Mouse (Mus musculus): ENCODE data around the gene Tsc22d3.

Gene Tsc22d3

DNA sequence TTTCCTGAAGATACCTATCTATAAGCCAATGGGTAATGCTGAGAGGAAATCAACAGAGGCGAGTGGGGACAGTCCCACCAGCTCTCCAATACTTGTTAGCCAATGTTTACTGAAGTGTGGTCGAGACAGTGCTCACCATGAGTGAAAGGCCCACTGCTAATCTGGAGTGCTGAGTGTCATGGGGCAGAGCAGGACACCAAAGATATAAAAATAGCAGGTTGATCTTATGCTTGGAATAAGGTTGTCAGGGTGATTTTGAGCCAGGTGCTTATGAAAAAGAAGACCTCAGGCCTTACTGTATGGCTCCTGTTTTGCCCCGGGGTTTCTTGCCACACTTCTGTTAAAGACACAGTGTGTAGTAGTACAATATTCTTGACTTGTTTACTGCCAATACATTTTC lies 20.0 kb downstream of the Tsc22d3 start:
- Histone ChIP-seq H3K27me3 (ENCODE audit: control insufficient read depth, insufficient read depth, low read length, poor library complexity, severe bottlenecking) (no peaks in the 10 kb centered on the region), H3K36me3 (ENCODE audit: control insufficient read depth, insufficient read depth, low read length, poor library complexity, severe bottlenecking) (0 out of 2 replicates have a peak, but pooled peaks cover 2% of the 10 kb centered on the region)
- DNase-seq (ENCODE audit: low read depth, low spot score) = peak; percentile 38

DNA sequence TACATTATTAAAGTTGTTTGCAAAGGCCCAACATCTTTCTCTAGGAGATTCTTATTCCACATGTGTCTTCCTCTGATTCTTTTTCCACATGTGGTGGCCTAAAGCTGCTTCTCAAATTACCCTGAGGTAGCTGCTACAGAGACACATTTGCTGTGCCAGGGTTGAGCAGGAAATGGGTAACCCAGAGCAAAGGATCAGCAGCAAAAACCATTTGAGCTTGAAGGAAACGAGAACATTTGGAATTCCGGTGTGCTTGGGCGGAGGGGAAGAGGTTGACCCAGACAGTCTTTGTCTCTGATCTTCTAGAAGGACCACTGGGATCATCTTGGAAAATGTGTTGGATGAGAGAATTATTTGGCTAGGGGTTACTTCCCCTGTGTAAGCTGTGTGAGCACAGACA lies 24.8 kb downstream of the Tsc22d3 start:
- Histone ChIP-seq H3K27me3 (ENCODE audit: control insufficient read depth, insufficient read depth, low read length, poor library complexity, severe bottlenecking) (no peaks in the 10 kb centered on the region), H3K36me3 (ENCODE audit: control insufficient read depth, insufficient read depth, low read length, poor library complexity, severe bottlenecking) (0 out of 2 replicates have a peak, but pooled peaks cover 2% of the 10 kb centered on the region)
- no peak for DNase-seq (ENCODE audit: low read depth, low spot score)

DNA sequence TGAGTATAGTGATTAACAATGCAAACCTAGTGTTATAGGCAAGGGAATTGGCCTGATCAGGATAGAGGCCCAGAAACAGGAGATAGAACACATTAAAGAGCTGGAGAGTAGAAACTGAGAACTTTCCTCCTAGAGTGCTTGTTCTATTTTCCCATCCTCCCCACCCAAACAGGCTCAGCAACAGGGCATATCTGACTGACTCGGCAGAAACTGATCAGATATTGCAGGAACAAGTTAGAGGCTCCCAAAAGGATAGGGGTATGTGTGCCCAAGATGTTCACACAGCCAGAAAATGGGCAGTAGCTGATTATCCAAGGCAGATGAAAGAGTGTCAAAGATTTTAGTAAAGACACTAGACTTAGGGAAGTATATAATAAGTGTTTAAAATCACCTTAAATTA lies 25.3 kb downstream of the Tsc22d3 start:
- Histone ChIP-seq H3K36me3 (ENCODE audit: control insufficient read depth, insufficient read depth, low read length, poor library complexity, severe bottlenecking) (0 out of 2 replicates have a peak, but pooled peaks cover 2% of the 10 kb centered on the region), H3K27me3 (ENCODE audit: control insufficient read depth, insufficient read depth, low read length, poor library complexity, severe bottlenecking) (no peaks in the 10 kb centered on the region)
- no peak for DNase-seq (ENCODE audit: low read depth, low spot score)

DNA sequence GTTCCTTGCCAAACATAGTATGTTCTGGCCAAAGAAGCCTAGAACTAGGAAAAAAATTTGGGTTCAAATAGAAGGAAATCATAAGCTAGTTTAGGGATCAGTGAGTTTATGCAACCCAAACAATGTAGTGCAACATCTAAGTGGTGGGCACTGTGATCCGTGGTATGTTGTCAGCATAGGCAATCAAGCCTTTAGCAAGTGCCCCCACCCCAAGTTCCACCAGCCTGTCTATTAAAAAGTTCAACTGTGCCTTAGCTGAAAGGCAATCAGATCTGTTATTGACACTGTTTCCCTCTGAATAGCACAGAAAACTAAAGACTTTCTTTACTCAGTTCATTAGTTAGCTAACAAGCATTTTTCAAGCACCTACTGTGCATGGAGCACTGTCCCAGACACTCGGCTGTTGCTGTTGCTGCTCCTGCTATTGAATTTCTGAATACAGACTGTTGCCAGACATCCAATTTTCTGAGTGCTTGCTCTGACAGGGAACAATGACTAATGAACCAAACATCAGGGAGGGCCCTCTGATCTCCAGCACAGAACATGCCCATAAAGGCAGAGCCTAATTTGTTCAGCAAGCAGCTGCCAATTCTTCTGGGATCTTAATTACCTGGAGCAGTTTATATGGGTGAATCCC lies 27.6 kb downstream of the Tsc22d3 start:
- DNase-seq (ENCODE audit: low read depth, low spot score) = no peak
- Histone ChIP-seq H3K27me3 (ENCODE audit: control insufficient read depth, insufficient read depth, low read length, poor library complexity, severe bottlenecking) (no peaks in the 10 kb centered on the region), H3K36me3 (ENCODE audit: control insufficient read depth, insufficient read depth, low read length, poor library complexity, severe bottlenecking) (0 out of 2 replicates have a peak, but pooled peaks cover 2% of the 10 kb centered on the region)

DNA sequence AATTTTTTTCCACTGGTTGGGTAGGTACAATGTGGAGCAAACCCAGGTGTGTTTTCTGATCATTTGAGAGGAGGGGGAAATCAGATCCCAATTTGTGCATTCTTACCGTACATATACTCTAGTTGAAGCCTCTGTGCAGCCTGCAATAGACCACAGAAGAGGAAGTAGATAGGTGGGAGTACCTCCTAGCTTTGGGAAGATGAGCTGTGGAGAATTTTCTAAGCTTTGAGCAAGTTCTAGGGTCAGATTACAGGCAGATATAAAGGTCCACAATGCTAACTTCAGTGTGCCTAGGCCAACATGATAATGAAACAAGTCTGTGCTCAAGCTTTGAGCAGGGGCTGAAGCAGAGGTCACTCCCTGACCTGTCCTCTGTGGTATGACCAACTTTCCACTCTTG lies 30.9 kb downstream of the Tsc22d3 start:
- Histone ChIP-seq H3K27me3 (ENCODE audit: control insufficient read depth, insufficient read depth, low read length, poor library complexity, severe bottlenecking) (no peaks in the 10 kb centered on the region), H3K36me3 (ENCODE audit: control insufficient read depth, insufficient read depth, low read length, poor library complexity, severe bottlenecking) (0 out of 2 replicates have a peak, but pooled peaks cover 1% of the 10 kb centered on the region)
- no peak for DNase-seq (ENCODE audit: low read depth, low spot score)

DNA sequence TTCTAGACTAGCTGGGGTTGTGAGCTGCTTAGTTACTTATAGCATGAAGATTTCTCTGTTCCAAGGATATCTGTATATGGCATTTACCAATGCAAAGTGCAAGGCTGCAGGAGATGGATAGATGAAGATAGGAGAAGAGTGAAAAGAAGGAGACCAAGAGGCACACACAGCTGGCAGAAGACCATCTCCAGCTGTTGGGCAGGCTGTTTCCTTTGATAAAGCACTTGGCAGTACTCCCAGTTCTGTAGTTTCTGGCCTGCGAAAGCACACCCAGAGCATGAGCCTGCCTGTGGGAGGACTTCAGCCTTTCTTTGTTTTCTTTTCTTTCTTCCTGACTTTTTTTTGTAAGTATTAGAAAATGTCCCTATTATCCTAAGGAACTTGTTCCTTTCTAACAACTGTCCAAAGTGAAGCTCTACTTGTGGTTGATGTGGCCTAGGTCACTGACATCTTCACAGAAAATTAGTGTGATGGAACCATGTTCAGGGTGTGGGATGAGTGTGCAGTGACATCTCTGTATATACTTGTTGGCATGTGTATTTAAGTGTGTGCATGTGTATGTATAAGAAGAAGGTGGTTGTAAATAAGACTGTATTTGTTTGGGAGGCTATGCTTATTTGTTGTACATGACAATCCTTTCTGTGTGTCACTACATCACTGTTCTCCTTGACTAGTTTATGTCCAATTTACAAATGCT lies 32.6 kb downstream of the Tsc22d3 start:
- Histone ChIP-seq H3K27me3 (ENCODE audit: control insufficient read depth, insufficient read depth, low read length, poor library complexity, severe bottlenecking) (no peaks in the 10 kb centered on the region), H3K36me3 (ENCODE audit: control insufficient read depth, insufficient read depth, low read length, poor library complexity, severe bottlenecking) (0 out of 2 replicates have a peak, but pooled peaks cover 1% of the 10 kb centered on the region)
- DNase-seq (ENCODE audit: low read depth, low spot score) = no peak

DNA sequence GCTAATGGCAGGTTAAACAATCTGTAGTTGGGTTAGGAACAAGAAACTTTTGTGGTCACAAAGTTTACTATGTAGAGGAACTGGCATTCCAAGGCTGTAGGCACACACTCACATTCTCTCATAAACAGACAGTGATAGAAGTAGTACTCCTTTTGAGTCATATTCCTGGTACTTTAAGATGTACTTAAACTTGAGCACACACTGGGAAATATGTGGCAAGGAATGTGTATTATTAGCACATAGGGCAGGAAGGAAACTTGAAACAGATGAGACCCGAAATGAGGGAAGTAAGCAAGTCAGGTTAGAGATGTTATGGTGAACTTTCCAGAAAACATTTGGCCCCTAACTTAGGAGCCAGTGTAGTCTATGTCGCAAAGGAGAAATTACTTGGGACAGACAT lies 34.7 kb downstream of the Tsc22d3 start:
- Histone ChIP-seq H3K27me3 (ENCODE audit: control insufficient read depth, insufficient read depth, low read length, poor library complexity, severe bottlenecking) (no peaks in the 10 kb centered on the region), H3K36me3 (ENCODE audit: control insufficient read depth, insufficient read depth, low read length, poor library complexity, severe bottlenecking) (0 out of 2 replicates have a peak, but pooled peaks cover 1% of the 10 kb centered on the region)
- DNase-seq (ENCODE audit: low read depth, low spot score) = no peak

DNA sequence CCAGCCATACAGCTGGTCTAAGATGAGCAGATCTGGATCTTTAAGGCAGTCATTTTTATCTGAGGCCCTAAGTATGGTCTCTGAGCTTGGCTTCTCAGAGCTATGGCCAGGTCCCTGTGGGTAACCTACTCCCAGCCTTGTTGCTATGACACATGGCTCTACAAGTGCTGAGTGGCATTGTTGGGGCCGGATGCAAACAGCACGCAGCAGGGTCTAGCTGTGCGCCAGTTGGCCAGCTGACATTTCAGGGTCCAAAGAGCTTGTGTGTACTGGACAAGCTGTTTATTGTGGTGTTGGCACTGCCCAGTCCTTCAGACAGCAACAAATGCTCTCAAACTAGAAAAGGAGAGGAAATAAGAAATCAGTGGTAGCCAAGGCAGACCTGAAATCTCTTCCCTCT lies 35.2 kb downstream of the Tsc22d3 start:
- DNase-seq (ENCODE audit: low read depth, low spot score) = no peak
- Histone ChIP-seq H3K36me3 (ENCODE audit: control insufficient read depth, insufficient read depth, low read length, poor library complexity, severe bottlenecking) (0 out of 2 replicates have a peak, but pooled peaks cover 1% of the 10 kb centered on the region), H3K27me3 (ENCODE audit: control insufficient read depth, insufficient read depth, low read length, poor library complexity, severe bottlenecking) (no peaks in the 10 kb centered on the region)

DNA sequence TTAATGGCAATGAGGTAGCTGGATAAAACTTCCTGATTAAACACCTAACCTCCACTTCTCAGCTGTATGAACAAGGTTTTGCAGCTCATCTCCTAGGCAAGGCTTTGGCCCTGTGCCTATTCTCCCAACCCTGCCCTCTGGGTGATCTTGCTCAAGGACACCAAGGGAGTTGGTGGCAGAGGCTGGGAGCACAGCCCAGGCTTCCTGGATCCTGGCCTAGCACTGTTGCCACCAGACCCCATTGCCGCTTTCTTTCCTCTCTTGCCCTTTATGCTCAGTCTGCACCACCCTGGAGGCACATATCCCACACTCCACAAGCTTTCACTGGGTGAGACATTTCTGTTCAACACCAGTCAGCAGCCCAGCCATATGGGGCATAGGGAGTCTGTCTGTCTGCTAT lies 35.7 kb downstream of the Tsc22d3 start:
- H3K36me3 ChIP-seq (ENCODE audit: control insufficient read depth, insufficient read depth, low read length, poor library complexity, severe bottlenecking) = 0 out of 2 replicates have a peak, but pooled peaks cover 1% of the 10 kb centered on the region
- DNase-seq (ENCODE audit: low read depth, low spot score) = no peak
- H3K27me3 ChIP-seq (ENCODE audit: control insufficient read depth, insufficient read depth, low read length, poor library complexity, severe bottlenecking) = no peaks in the 10 kb centered on the region

DNA sequence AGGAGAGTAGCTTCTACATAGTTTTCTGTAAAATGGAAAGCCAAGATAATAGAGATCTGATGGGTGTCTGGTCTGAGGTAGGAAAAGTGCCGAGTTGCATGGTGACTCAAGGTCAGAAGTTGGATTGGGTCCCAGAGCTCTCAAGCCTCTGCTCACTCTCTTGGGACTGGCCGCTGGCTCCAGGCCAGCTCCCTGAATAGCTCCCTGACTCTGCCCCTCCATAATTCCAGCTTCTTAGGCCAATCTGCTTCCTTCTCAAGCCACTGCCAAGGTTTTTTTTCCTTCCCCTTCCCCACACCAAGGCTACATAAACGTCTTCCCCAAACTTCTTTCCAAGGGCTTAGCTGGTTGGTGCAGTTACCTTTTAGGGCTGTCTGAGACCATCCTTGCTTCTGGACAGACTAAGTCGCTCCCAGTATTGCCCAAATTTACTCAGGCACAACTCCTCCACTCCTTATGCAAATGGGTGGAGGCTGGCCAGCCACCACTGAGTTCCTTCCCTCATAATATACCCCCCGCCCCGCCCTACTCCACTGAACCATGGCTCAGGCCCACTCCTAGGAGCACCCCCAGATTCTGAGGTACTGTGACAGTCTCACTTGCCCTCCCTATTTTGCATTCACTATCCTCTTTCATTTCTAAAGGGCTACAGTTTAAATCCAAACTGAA lies 42.1 kb downstream of the Tsc22d3 start:
- no peaks in the 10 kb centered on the region for H3K36me3 ChIP-seq (ENCODE audit: control insufficient read depth, insufficient read depth, low read length, poor library complexity, severe bottlenecking)
- no peak for DNase-seq (ENCODE audit: low read depth, low spot score)
- no peaks in the 10 kb centered on the region for H3K27me3 ChIP-seq (ENCODE audit: control insufficient read depth, insufficient read depth, low read length, poor library complexity, severe bottlenecking)

DNA sequence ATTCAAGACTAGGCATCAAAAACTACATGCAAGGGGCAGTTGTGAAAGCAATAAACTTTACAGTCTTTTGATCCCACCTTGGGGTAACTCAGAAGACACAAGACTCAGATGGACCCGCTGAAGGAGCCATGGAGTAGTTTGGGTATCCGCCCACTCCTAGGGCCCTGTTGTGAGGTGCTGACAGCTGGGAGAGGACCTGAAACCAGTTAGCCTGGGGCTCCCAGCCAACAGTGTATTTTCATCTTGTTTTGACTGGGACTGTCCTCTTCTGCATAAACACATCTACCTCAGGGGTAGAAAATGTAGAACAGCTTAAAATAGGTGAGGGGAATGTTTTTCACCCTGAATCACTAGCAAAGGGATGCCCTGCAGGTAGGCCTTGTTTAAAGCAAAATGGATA lies 44.5 kb downstream of the Tsc22d3 start:
- Histone ChIP-seq H3K36me3 (ENCODE audit: control insufficient read depth, insufficient read depth, low read length, poor library complexity, severe bottlenecking) (no peaks in the 10 kb centered on the region), H3K27me3 (ENCODE audit: control insufficient read depth, insufficient read depth, low read length, poor library complexity, severe bottlenecking) (no peaks in the 10 kb centered on the region)
- DNase-seq (ENCODE audit: low read depth, low spot score) = no peak

DNA sequence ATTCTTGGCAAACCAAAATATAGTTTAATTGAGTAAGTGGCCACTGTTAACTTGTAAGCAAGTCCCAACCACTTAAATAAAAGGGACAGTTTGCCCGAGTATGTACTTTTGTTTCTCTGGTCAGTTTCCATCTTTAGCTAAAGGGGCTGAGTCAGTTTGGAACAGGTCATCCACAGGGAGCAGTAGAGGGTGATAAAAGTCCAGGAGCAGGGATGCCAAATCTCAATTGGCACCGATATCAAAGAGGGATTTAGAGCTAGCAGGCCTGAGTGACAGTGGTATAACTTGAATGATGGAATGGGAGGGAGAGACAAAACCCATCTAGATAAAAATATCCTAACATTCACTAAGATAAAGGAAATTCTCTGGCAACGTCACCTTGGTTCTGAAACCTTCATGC lies 45.0 kb downstream of the Tsc22d3 start:
- Histone ChIP-seq H3K27me3 (ENCODE audit: control insufficient read depth, insufficient read depth, low read length, poor library complexity, severe bottlenecking) (no peaks in the 10 kb centered on the region), H3K36me3 (ENCODE audit: control insufficient read depth, insufficient read depth, low read length, poor library complexity, severe bottlenecking) (no peaks in the 10 kb centered on the region)
- no peak for DNase-seq (ENCODE audit: low read depth, low spot score)

DNA sequence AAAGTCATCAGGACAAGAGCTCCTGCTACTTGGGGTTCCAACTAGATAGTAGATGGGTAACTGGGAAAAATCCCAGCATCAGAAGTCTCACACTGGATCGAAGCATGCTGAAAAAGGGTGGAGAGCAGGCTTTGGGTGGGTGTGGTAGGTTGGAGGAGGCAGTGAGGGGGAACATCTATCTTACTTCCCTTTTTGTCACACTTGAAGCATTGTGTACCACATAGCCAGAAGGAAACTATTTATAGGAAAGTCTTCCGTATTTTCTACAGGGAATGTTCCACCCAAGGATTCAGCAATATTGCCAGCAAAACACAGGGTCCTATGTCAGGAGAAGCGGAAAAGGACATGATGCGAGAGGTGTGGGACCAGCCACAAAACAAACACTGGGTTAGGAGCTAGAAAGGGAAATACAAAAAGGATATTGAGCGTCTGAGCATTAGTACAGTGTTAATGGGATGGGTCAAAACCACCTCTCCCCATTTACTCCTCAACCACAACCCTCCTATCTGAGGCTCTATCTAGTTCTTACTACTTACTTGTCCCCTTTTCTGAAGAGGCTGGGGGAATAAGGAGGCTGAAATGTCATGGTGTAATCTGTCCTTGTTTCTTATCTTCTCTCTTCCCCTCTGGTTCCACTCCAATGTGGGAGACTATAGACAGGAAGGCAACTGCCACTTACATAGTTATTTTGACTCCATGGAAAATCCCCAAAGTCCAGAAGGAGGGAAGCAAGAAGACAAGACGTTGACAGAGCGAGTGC lies 52.6 kb downstream of the Tsc22d3 start:
- no peaks in the 10 kb centered on the region for H3K36me3 ChIP-seq (ENCODE audit: control insufficient read depth, insufficient read depth, low read length, poor library complexity, severe bottlenecking)
- DNase-seq (ENCODE audit: low read depth, low spot score) = peak; percentile 36
- no peaks in the 10 kb centered on the region for H3K27me3 ChIP-seq (ENCODE audit: control insufficient read depth, insufficient read depth, low read length, poor library complexity, severe bottlenecking)

DNA sequence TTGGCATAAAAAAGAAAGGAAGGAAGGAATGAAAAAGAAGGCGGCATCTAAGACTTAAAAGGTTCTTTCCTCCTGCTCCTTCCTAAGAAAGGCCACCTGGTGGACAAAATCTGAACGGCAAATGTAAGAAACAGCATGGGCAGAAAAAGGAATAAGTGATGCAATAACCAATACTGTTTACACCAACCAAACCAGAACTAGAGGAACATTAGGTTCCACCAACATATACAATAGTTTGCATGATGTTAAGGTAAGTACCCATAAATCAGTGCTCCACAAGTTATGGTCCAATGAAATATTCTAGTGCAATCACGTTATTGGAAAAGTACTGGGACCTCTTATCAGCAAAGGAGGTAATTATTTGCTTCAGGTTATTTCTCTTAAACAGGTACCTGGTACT lies 55.7 kb downstream of the Tsc22d3 start:
- Histone ChIP-seq H3K36me3 (ENCODE audit: control insufficient read depth, insufficient read depth, low read length, poor library complexity, severe bottlenecking) (peaks cover 8% of the 10 kb centered on the region; the same call in 1 of the 2 replicates), H3K27me3 (ENCODE audit: control insufficient read depth, insufficient read depth, low read length, poor library complexity, severe bottlenecking) (no peaks in the 10 kb centered on the region)
- DNase-seq (ENCODE audit: low read depth, low spot score) = peak; percentile 80

Measured in splenic B cell, adult 2 months (primary cell).